Mouse (Mus musculus) cortical plate, adult 2 months (tissue): Measurements from ENCODE around the gene Aldh2.

Experiments used
- CTCF ChIP-seq: fragments of 200-500 bp; IDR thresholded peaks from 2 replicates; pipeline ENCODE4 v1.5.1; 2011; ENCODE audit warnings: mild to moderate bottlenecking, control low read depth, low read length; ENCODE audit not compliant: insufficient read depth; ENCODE audit errors: extremely low read depth
- POLR2A ChIP-seq: fragments of 200-500 bp; IDR thresholded peaks from 2 replicates; pipeline ENCODE4 v1.6.1; 2011; ENCODE audit warnings: mild to moderate bottlenecking, low read length, control low read depth; ENCODE audit not compliant: insufficient read depth; ENCODE audit errors: extremely low read depth

GRCm38 (mm10) chr5:121544910-121545792 is 48.5 kb downstream of the Aldh2 start, which contains the start of the genes Adam1a and Gm42878:
- no peak for TF ChIP-seq CTCF
- TF ChIP-seq POLR2A = no peak
